Mouse (Mus musculus): ENCODE results near the gene Dcaf6.

DNA sequence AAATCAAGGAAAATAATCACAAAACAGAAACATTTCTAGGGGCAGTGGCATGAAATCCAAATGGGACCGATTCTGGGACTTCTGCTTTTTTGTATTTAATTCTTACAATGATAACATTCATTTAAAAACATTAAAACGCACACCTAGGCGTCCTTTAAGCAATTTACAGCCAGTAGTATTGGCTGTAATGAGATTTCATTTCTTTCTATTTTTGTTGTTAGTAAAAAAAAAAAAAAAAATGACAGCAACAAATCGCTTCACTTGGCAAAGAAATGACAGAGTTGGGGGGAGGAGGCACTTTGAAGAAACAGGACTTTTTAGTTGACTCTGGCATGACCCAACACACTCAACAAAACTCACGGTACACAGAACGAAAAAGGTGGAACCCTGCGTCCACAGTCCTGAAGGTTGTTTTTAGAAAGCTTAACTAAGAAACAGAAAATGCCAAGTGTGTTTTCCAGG is 1.2 kb downstream of the Dcaf6 start:
- TF ChIP-seq CTCF (IDR thresholded peaks at IDR 0.05; ENCODE audit: insufficient read depth, low read length) (no peak), POLR2A (IDR thresholded peaks at IDR 0.05; ENCODE audit: borderline replicate concordance, extremely low read depth, low read depth, low read length) (no peak)
